Mouse (Mus musculus) midbrain, embryonic 16.5 days (tissue): ENCODE results near the gene Npepl1. TPM values are rescaled to one million over a fixed set of nuclear protein-coding genes. Genes with fewer than 3 reads are reported as not detected.

Source experiments
- ATAC-seq: fragments of 200-750 bp; cut with Nextera tagmentation; 2 replicates; pipeline ENCODE4 v1.8.0; 2017; ENCODE audit warnings: moderate TSS enrichment
- H3K27ac ChIP-seq: fragments of 300-500 bp; sonication (generic); 2 replicates; pipeline ENCODE4 v1.5.1; 2014; ENCODE audit warnings: mild to moderate bottlenecking, low read length, mixed read lengths
- H3K27me3 ChIP-seq: fragments of 300-500 bp; sonication (generic); 2 replicates; pipeline ENCODE4 v1.6.1; 2014; ENCODE audit warnings: low read depth, low read length, mixed read lengths; ENCODE audit not compliant: control insufficient read depth, insufficient read depth
- H3K36me3 ChIP-seq: fragments of 300-500 bp; sonication (generic); 2 replicates; pipeline ENCODE4 v1.6.1; 2014; ENCODE audit warnings: mild to moderate bottlenecking, low read length, moderate library complexity, mixed read lengths; ENCODE audit not compliant: control insufficient read depth, insufficient read depth
- H3K4me1 ChIP-seq: fragments of 300-500 bp; sonication (generic); 2 replicates; pipeline ENCODE4 v1.6.1; 2014; ENCODE audit warnings: mild to moderate bottlenecking, low read length, mixed read lengths; ENCODE audit not compliant: control insufficient read depth, insufficient read depth
- H3K4me2 ChIP-seq: fragments of 300-500 bp; sonication (generic); 2 replicates; pipeline ENCODE4 v1.6.1; 2014; ENCODE audit warnings: mild to moderate bottlenecking, low read length, mixed read lengths
- H3K4me3 ChIP-seq: fragments of 300-500 bp; sonication (generic); 2 replicates; pipeline ENCODE4 v1.5.1; 2014; ENCODE audit warnings: low read depth, mild to moderate bottlenecking, low read length, moderate library complexity, mixed read lengths
- H3K9ac ChIP-seq: fragments of 300-500 bp; sonication (generic); 2 replicates; pipeline ENCODE4 v1.6.1; 2014; ENCODE audit warnings: low read depth, low read length, mixed read lengths
- H3K9me3 ChIP-seq: fragments of 300-500 bp; sonication (generic); replicated peaks from 2 replicates; pipeline ENCODE4 v1.6.1; 2014; ENCODE audit warnings: mild to moderate bottlenecking, low read length, mixed read lengths; ENCODE audit not compliant: control insufficient read depth, poor library complexity, severe bottlenecking
- WGBS: fragments of 180-500 bp; shearing (Covaris S2); extraction: QIAGEN DNeasy Blood & Tissue Kit; methylation state at CpG from one replicate; pipeline ENCODE4 v1.1.7; 2014; 5-methylcytosine and 5-hydroxymethylcytosine counted together
- polyA plus RNA-seq: library from polyadenylated mRNA; unstranded; fragments of >200 nt; fragmentation: Nextera tagmentation; extraction: Ambion mirVana; gene quantifications from 2 replicates; pipeline ENCODE4 v1.2.1, GENCODE M21; 2015

The Npepl1 gene
- polyA plus RNA-seq, 1 experiment from 2014 or later: 13.8 TPM

DNA sequence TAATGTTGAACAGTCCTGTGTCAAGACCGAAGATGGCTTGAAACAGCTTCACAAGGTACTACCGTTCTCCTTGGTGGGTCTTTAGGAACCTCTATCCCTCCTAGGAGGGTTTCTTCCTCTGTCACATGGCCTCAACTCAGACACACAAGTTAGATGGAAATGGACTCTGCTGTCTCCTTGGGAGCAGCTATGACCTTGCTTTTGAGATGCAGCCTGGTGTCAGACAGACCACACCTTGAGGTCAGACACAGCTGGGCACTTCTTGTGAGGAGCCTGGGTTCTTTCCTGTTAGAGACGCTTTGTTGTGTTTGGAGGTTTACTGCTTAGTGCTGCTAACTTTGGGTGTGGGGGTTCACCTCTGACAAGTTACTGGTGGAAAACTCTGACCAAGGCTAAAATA is 15.1 kb upstream of the Npepl1 start:
- WGBS: 94% methylated on average over 3 of the region's 3 CpGs
- ATAC-seq: no peak

GRCm38 (mm10) chr2:174102399-174102798 is 7.8 kb upstream of the Npepl1 start:
- Histone ChIP-seq H3K36me3 (no peaks in the 10 kb centered on the region; the same call in 1 of the 2 replicates), H3K4me2 (no peak overlapping the region), H3K9ac (no peak overlapping the region), H3K27me3 (no peaks in the 10 kb centered on the region), H3K9me3 (no peaks in the 10 kb centered on the region), H3K4me3 (no peak overlapping the region), H3K27ac (no peak overlapping the region), H3K4me1 (no peaks in the 10 kb centered on the region)
- WGBS: 79% methylated on average over 7 of the region's 7 CpGs
- ATAC-seq: no peak

More for the DNA sequence above, 15.1 kb upstream of the Npepl1 start:
- Histone ChIP-seq H3K4me2 (no peak overlapping the region), H3K36me3 (peaks cover 2% of the 10 kb centered on the region; the same call in 1 of the 2 replicates), H3K4me1 (no peaks in the 10 kb centered on the region), H3K27ac (no peak overlapping the region), H3K9me3 (no peaks in the 10 kb centered on the region), H3K27me3 (no peaks in the 10 kb centered on the region), H3K9ac (no peak overlapping the region), H3K4me3 (no peak overlapping the region)

DNA sequence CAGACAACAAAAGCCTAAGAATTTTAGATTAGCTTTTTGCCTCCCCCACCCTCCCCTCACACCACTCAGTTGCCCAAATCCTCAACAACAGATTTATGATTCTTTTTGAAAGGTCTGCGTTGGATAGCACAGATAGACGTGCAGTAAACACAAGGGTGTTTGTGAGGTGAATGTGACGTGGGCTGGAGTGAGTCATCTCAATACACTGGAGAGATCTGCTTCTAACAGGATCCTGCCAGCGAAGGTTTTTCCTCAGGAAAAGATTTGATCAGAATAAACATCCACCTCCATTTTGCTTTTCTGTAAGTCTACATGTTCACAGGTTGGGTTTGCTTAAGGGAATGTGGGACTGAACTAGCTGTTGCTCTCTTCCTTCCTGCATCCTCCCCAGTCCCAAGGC is 6.6 kb upstream of the Npepl1 start:
- no peaks in the 10 kb centered on the region for H3K9me3 ChIP-seq
- H3K27me3 ChIP-seq: no peaks in the 10 kb centered on the region
- no peak overlapping the region for H3K4me2 ChIP-seq
- WGBS: 91% methylated on average over 4 of the region's 4 CpGs
- ATAC-seq: no peak
- no peaks in the 10 kb centered on the region for H3K4me1 ChIP-seq
- H3K36me3 ChIP-seq: no peaks in the 10 kb centered on the region
- H3K27ac ChIP-seq: no peak overlapping the region
- no peak overlapping the region for H3K4me3 ChIP-seq
- no peak overlapping the region for H3K9ac ChIP-seq

- Histone ChIP-seq H3K4me2 (no peak overlapping the region), H3K27ac (no peak overlapping the region), H3K36me3 (no peaks in the 10 kb centered on the region), H3K27me3 (no peaks in the 10 kb centered on the region), H3K9me3 (no peaks in the 10 kb centered on the region), H3K4me1 (peaks cover 5% of the 10 kb centered on the region), H3K4me3 (no peak overlapping the region), H3K9ac (no peak overlapping the region)
- no peak for ATAC-seq
- WGBS: 87% methylated on average over 3 of the region's 3 CpGs
Measured at GRCm38 (mm10) chr2:174107375-174107774, 2.8 kb upstream of the Npepl1 start.

DNA sequence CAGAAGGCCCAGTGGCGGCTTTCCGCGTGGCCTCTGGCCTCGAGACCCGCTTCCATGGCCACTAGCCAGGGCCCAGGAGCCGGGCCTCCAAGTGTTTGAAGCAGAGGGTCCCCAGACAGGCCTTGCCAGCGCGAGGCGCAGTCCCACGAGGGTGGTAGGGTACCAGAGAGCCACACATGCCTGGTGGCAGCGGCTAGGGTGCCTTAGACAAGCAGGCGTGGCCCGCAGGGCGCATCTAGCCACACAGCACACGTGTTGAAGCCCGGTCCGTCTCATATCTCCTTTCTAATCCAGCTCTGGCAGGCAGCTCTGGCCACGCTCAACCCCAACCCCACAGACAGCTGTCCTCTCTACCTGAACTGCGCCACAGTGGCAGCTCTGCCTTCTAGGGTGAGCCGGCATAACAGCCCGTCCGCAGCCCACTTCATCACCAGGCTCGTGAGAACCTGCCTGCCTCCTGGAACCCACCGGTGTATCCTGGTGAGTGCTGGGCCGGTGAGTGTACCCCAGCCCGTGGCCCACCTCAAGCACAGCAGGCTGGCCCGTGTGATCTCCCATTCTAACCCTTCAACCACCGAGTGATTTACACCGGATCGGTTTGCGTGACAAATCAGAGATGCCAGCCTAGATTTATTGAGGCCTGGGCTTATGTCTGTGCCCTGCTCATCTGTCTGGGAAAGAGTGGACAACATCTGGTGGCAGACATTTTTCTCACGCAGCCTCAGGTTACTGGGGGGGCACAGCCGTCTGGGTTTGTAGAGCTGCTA is 817 bp downstream of the Npepl1 start:
- peak; percentile 23 for ATAC-seq
- no peaks in the 10 kb centered on the region for H3K36me3 ChIP-seq
- H3K4me3 ChIP-seq: peak overlapping the region; percentile 42
- H3K27me3 ChIP-seq: no peaks in the 10 kb centered on the region
- H3K9me3 ChIP-seq: no peaks in the 10 kb centered on the region
- peak overlapping the region; percentile 80 for H3K9ac ChIP-seq
- H3K4me1 ChIP-seq: peaks cover 5% of the 10 kb centered on the region
- H3K27ac ChIP-seq: peak overlapping the region; percentile 47; the same call in 1 of the 2 replicates
- 60% methylated on average over 32 of the region's 33 CpGs for WGBS
- peak overlapping the region; percentile 67 for H3K4me2 ChIP-seq

DNA sequence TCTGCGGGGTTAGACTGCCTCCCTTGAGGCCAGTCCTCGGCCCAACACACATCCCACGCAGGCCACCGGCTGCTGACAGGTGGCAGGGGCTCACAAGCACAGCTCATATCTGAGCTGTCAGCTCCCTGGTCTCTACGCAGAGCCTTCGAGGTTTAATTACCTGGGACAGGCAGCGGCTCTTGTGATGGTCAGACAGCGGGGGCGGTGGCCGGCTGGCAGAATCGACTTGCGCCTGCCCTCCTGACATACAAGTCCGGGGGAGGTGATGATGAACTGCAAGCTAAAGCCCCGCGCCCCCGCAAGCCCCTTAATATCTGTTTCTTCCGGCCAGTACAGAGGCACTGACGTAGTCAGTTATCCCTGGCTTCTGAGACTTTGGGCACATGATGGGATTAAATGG is 2.8 kb downstream of the Npepl1 start:
- no peaks in the 10 kb centered on the region for H3K9me3 ChIP-seq
- WGBS: 85% methylated on average over 18 of the region's 18 CpGs
- no peaks in the 10 kb centered on the region for H3K27me3 ChIP-seq
- ATAC-seq: no peak
- H3K27ac ChIP-seq: no peak overlapping the region
- no peaks in the 10 kb centered on the region for H3K36me3 ChIP-seq
- H3K4me3 ChIP-seq: no peak overlapping the region
- H3K4me2 ChIP-seq: no peak overlapping the region
- peaks cover 5% of the 10 kb centered on the region for H3K4me1 ChIP-seq
- H3K9ac ChIP-seq: no peak overlapping the region

DNA sequence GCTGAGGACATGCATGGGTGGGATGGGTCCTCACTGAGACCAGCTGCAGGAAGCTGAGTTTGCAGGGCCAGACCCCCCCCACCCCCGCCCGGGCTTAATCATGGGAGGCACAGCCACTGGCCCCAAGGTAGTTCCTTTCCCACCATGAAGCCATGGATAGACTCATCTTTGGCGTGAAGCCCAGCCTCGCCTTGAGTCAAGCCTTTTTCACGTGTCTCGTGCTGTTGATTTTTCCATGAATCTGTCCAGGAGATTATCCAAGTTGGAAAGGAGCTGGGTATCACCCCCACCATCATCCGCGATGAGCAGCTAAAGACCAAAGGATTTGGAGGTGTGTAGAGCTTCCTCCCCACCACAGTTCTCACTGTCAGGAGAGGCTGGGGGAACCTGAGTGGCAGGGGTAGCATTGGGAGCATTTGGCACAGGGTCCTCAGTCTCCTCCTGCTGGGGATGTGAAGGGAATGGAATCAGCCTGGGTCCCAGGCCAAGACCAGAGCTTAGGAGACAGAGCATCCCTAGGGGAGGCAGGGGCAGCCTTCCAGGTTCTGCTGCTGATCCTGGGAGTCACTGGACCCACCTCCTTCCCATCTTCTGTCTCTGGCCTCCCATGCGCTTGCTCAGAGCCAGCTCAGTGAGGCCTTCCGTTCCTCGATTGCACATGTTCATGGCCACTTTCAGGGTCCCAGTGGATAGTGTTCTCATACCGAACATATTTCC is 4.2 kb downstream of the Npepl1 start:
- ATAC-seq: no peak
- no peak overlapping the region for H3K4me3 ChIP-seq
- H3K27ac ChIP-seq: no peak overlapping the region
- no peak overlapping the region for H3K4me2 ChIP-seq
- no peak overlapping the region for H3K9ac ChIP-seq
- WGBS: 89% methylated on average over 12 of the region's 12 CpGs
- H3K9me3 ChIP-seq: no peaks in the 10 kb centered on the region
- no peaks in the 10 kb centered on the region for H3K27me3 ChIP-seq
- no peaks in the 10 kb centered on the region for H3K36me3 ChIP-seq
- H3K4me1 ChIP-seq: peaks cover 7% of the 10 kb centered on the region

GRCm38 (mm10) chr2:174116929-174117328 is 6.8 kb downstream of the Npepl1 start:
- Histone ChIP-seq H3K9ac (no peak overlapping the region), H3K36me3 (peaks cover 5% of the 10 kb centered on the region; the same call in 1 of the 2 replicates), H3K4me3 (no peak overlapping the region), H3K9me3 (no peaks in the 10 kb centered on the region), H3K4me2 (no peak overlapping the region), H3K4me1 (peaks cover 2% of the 10 kb centered on the region; the same call in 1 of the 2 replicates), H3K27me3 (no peaks in the 10 kb centered on the region), H3K27ac (no peak overlapping the region)
- ATAC-seq: no peak; the same call in 1 of the 2 replicates
- 77% methylated on average over 16 of the region's 16 CpGs for WGBS

DNA sequence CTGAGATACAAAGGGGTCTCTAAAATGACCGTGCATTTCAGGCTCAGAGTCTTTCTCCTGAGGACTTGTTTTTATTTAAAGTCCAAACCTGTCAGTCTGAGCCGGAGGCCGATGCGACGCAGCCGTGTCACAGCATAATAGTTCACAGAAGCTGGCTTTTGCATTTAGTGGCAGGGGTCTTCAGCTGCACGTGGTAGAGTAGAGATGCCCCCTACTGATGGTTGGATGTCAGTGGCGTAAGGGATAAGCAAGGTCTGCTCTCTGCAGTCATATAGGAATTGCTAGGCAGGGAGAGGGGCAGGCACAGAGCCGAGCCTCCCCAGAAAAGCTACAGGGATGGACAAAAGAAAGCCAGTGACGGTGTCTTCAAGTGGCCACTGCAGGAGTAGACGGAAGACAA is 8.0 kb downstream of the Npepl1 start:
- no peaks in the 10 kb centered on the region for H3K27me3 ChIP-seq
- ATAC-seq: peak; percentile 49; the same call in 1 of the 2 replicates
- 36% methylated on average over 11 of the region's 11 CpGs for WGBS

More for the DNA sequence above, 8.0 kb downstream of the Npepl1 start:
- H3K4me3 ChIP-seq: no peak overlapping the region
- H3K4me1 ChIP-seq: peaks cover 2% of the 10 kb centered on the region; the same call in 1 of the 2 replicates
- no peak overlapping the region for H3K9ac ChIP-seq
- no peak overlapping the region for H3K4me2 ChIP-seq
- no peak overlapping the region for H3K27ac ChIP-seq
- H3K36me3 ChIP-seq: peaks cover 5% of the 10 kb centered on the region; the same call in 1 of the 2 replicates
- H3K9me3 ChIP-seq: no peaks in the 10 kb centered on the region
